9 mouse cellular contexts compared by ENCODE assay signal in the genomic region with DNA sequence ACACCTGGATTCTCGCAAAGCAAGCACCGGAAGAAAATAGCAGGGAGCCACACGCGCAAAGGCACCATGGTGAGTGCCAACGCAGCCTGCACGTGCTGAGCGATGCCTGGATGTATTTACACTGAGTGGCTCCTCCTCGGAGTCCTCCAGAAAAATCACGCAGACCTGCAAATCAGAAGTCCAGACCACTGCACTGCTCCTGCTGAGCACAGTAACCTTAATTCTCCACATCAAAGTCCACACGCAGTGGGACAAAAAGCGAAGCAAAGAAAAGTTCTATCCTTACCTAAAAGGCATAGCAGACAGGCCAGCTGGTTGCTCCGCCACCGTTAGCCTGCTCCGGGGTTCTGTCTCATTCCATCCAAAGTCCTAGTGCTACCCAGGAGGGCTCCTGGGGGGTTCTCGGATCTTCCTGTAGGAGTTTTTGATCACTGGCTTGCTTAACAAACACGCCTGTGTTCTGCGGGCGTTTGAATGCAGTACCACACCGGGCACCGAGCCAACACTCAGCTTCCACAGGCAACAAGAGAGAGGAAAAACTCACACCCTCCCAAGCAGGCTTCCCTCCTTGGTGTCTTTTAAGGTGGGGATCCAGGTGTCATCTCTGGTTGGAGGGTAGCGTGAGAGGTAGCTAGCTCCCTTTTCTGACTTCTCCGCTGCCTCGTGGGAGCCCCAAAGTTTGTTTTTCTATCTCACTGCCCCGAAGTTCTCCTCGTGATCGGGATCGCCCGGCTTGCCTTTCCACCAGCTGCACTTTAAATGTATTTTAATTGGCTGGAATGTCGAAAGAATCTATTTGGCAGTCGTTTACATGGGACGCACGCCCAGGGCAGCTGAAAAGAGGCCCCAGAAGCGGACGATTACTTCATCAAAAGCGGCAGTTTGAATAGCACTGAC. TPM values are rescaled to one million over a fixed set of nuclear protein-coding genes. Genes with fewer than 3 reads are reported as not detected.
DNase-seq lines count a peak whose midpoint lies in the region; ATAC-seq lines count a peak whose summit lies in the region.
"Had no signal": no experiment of that assay in that cellular context is flagged by ENCODE, and none has a peak within 500 bp of the region (broad histone marks: within the 10 kb centered on the region; RNA-seq: fewer than 3 reads in every experiment).

A gene (minus strand): TSS at position 769 of the 897 bp plus-strand sequence.

- H3K9me3 ChIP-seq in forebrain, embryonic 16.5 days (ENCODE audit: control insufficient read depth, low read length) = no peaks in the 10 kb centered on the region
- no peaks in the 10 kb centered on the region for H3K9me3 ChIP-seq in liver, embryonic 12.5 days (replicated peaks)
- no peaks in the 10 kb centered on the region for H3K9me3 ChIP-seq in neural tube, embryonic 12.5 days

- DNase-seq in cerebellum, adult 11-12 months = no peak
- peak; percentile 87 to 88 for DNase-seq in heart, postnatal 10 days
- DNase-seq in kidney, postnatal 25 days = peak; percentile 82 to 85
- DNase-seq in thymus, postnatal 14 days = peak; percentile 28

- peak; percentile 24; the same call in 1 of the 2 replicates for ATAC-seq in cerebellum, adult (ENCODE audit: insufficient number of reproducible peaks, low FRiP score, low TSS enrichment)
- peak; percentile 88 for ATAC-seq in forebrain, embryonic 16.5 days
- ATAC-seq in liver, embryonic 12.5 days = no peak
- peak; percentile 91 for ATAC-seq in neural tube, embryonic 12.5 days (ENCODE audit: low FRiP score, low read depth)

- H3K9ac ChIP-seq in forebrain, embryonic 16.5 days (replicated peaks; ENCODE audit: low read depth, low read length) = peak within 1 kb of the TSS; percentile 33
- no peak within 1 kb of the TSS for H3K9ac ChIP-seq in liver, embryonic 12.5 days
- peak within 1 kb of the TSS; percentile 44 for H3K9ac ChIP-seq in neural tube, embryonic 12.5 days

- peaks cover 20% of the 10 kb centered on the region for H3K4me1 ChIP-seq in forebrain, embryonic 16.5 days (replicated peaks; ENCODE audit: control insufficient read depth, insufficient read depth, low read length)
- H3K4me1 ChIP-seq in liver, embryonic 12.5 days = peaks cover 19% of the 10 kb centered on the region; the same call in 1 of the 2 replicates
- H3K4me1 ChIP-seq in neural tube, embryonic 12.5 days = peaks cover 16% of the 10 kb centered on the region

- H3K27ac ChIP-seq in forebrain, embryonic 16.5 days (ENCODE audit: low read length) = peak within 1 kb of the TSS; percentile 82
- no peak within 1 kb of the TSS for H3K27ac ChIP-seq in liver, embryonic 12.5 days
- H3K27ac ChIP-seq in neural tube, embryonic 12.5 days = peak within 1 kb of the TSS; percentile 20; the same call in 1 of the 2 replicates

- intact Hi-C loops in heart, postnatal 10 days (cut with DNase I) = loop anchor here (1.0 kb wide), 1 partner anchor 92 kb away; no protein-coding TSS in a partner anchor

- no peaks in the 10 kb centered on the region for H3K36me3 ChIP-seq in forebrain, embryonic 16.5 days (ENCODE audit: control insufficient read depth, insufficient read depth)
- no peaks in the 10 kb centered on the region for H3K36me3 ChIP-seq in liver, embryonic 12.5 days
- no peaks in the 10 kb centered on the region for H3K36me3 ChIP-seq in neural tube, embryonic 12.5 days

- peak within 1 kb of the TSS; percentile 43 for H3K4me3 ChIP-seq in forebrain, embryonic 16.5 days (replicated peaks; ENCODE audit: low read length)
- peak within 1 kb of the TSS; percentile 21 for H3K4me3 ChIP-seq in liver, embryonic 12.5 days
- H3K4me3 ChIP-seq in neural tube, embryonic 12.5 days = peak within 1 kb of the TSS; percentile 27

- peak within 1 kb of the TSS; percentile 86 for H3K4me2 ChIP-seq in forebrain, embryonic 16.5 days (ENCODE audit: low read length)
- H3K4me2 ChIP-seq in liver, embryonic 12.5 days = peak within 1 kb of the TSS; percentile 56
- peak within 1 kb of the TSS; percentile 60 for H3K4me2 ChIP-seq in neural tube, embryonic 12.5 days (replicated peaks)

- no peaks in the 10 kb centered on the region for H3K27me3 ChIP-seq in forebrain, embryonic 16.5 days (replicated peaks; ENCODE audit: control insufficient read depth, insufficient read depth, low read length)
- H3K27me3 ChIP-seq in liver, embryonic 12.5 days (replicated peaks) = peaks cover 28% of the 10 kb centered on the region
- H3K27me3 ChIP-seq in neural tube, embryonic 12.5 days (replicated peaks) = no peaks in the 10 kb centered on the region

- WGBS in forebrain, embryonic 16.5 days = under 1% methylated on average over 35 of the region's 35 CpGs
- 12% methylated on average over 35 of the region's 35 CpGs for WGBS in liver, embryonic 12.5 days (ENCODE audit: insufficient replicate concordance)
- 1% methylated on average over 35 of the region's 35 CpGs for WGBS in neural tube, embryonic 12.5 days

RNA-seq across cellular contexts. Expression of the gene that starts here (rescaled TPM):
- 27.2 and 27.8 TPM in 2 replicates for polyA plus RNA-seq in forebrain, embryonic 16.5 days (2015; fragmentation: Nextera tagmentation; extraction: Ambion mirVana)
- total RNA-seq in heart, postnatal 10 days (2021) = 10 to 100 TPM; 17.8 to 18.2 TPM
- polyA plus RNA-seq in liver, embryonic 12.5 days (2016; fragmentation: Nextera tagmentation; extraction: Ambion mirVana) = 0.45 and 0.59 TPM in 2 replicates
- 24.1 and 25.4 TPM in 2 replicates for polyA plus RNA-seq in neural tube, embryonic 12.5 days (2016; fragmentation: Nextera tagmentation; extraction: Ambion mirVana)
- total RNA-seq: neutrophil, adult 5-6 weeks had no signal

Comparison
In these comparisons a context has a peak if more than half of its experiments do, and no peak if none do; other contexts are left out.
1. RNA of the gene that starts here (polyA plus RNA-seq): 27.2 to 27.8 TPM in forebrain, embryonic 16.5 days and 24.1 to 25.4 TPM in neural tube, embryonic 12.5 days; 0.45 to 0.59 TPM in liver, embryonic 12.5 days; every median in the first group is over 10 times any median in the second.
2. Peak in every context shown above with its lines, with median percentiles within 50 percentile points of each other: H3K4me2 ChIP-seq and H3K4me3 ChIP-seq.